Mouse (Mus musculus) cerebellum, adult 11 months (tissue): ENCODE data around the gene BC049715.
"Not testable (repeated sequence)": the region's sequence is repeated elsewhere in the genome, so short reads cannot be mapped to it uniquely, and the experiment has no call there.

ENCODE experiments used
- DNase-seq: peaks from one replicate; pipeline ENCODE4 v3.0.0; 2022

The BC049715 gene

DNA sequence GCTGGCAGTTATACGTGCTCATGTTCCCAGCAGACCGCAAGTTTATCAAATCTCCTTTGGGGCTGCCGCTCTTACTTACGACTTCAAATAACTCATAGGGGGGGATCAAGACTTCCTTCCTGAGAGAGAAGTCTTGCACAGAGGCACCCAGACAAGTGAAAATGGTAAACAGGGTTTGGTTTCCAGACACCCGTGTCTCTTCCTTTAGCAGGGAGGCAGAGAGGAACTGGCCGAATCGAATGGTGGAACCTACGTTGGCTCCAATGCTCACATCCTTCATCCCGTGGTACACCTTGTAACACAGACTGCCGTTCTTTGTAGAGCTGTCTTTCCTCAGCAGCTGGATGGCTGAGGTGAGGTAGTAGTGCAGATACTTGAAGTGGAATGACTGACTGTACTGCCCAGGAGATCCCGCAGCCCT is 26.9 kb downstream of the BC049715 start:
- DNase-seq = no peak

DNA sequence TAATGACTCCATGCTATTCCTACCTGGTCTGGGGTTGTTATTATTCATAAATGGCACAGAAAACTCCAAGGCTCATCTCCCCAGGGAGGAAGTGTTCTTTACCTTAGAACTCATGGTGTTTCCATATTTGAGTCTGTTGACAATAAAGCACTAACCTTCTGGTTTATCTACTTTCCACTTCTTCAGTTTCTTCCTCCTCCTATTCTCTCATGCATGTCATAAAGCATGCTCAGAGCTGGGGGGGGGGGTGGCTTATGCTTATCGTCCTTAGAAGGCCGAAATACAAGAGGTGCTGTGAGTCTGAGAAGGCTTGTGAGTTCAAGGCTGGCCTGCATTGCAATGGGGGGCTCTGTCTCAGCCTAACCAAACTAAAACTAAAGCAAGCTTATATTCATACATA is 27.8 kb downstream of the BC049715 start:
- DNase-seq = no peak

DNA sequence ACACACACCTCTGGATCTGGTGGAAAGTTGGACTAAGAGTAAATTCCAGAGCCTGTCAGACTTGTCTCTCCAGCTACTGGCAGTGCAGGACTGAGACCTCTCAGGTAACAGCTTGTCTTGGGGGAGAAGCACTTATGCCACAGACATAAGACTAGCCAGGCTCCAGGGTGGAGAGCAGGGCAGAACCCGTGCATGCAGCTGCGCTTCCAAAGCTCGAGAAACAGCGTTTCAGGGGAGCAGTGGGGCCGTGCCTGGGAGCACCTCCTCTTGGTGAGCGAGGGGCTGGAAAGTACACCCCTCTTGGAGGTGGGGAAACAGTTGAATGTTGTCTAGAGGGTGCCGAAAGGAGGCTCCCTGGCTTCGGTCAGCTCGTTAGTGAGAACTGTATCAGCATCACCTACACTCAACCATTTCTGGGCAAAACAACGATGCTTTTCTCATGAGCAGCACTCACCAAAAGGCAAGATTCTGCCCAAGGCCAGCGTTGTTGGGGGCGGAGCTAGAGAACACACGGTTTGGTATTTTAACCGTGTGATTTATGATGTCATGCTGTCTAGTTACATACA is 28.7 kb downstream of the BC049715 start:
- DNase-seq = no peak

- no peak for DNase-seq
Measured at GRCm38 (mm10) chr6:136857186-136857872, 29.9 kb downstream of the BC049715 start, which contains the start of gene Art4. Gene Art4 (minus strand): TSS chr6:136857733.

DNA sequence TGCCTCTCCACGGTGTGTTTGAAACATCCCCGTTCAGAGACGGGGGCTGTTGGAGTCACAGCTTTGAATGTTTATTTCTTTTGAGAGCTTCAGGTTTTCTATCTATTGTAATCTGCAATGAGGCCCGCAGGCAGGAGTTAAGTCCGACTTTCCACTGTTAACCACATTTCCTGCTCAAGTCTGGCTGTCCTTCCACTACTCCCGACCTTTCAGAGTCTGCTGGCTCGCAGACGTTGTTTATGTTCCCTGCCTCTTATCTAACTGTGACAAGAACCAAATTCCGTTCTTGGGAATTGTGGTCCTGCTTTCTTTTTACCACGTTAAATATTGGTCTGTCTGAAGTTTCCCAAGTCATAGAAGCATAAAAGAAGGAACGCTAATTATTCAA is 30.4 kb downstream of the BC049715 start:
- DNase-seq = no peak

DNA sequence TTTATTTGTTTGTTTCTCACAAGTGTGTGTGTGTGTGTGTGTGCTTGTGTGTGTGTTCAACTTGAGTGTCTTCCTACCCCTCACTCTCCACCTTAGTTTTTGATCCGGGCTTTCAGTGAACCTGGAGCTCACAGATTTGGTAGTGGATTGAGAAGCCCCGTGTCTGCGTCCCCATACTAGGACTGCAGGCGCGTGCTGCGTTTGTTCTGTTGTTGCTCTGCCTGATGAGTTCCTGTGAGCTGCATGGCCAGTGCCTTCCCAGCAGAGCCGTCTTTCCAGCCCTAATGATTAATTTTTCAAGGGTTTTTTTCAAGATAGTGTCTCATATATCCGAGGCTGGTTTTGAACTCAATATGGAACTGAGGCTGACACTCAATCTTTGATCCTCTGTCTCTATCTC is 31.0 kb downstream of the BC049715 start:
- no peak for DNase-seq

GRCm38 (mm10) chr6:136861020-136861419 is 33.6 kb downstream of the BC049715 start:
- no peak for DNase-seq

- DNase-seq = no peak
Measured at GRCm38 (mm10) chr6:136865360-136865759, 37.9 kb downstream of the BC049715 start.

DNA sequence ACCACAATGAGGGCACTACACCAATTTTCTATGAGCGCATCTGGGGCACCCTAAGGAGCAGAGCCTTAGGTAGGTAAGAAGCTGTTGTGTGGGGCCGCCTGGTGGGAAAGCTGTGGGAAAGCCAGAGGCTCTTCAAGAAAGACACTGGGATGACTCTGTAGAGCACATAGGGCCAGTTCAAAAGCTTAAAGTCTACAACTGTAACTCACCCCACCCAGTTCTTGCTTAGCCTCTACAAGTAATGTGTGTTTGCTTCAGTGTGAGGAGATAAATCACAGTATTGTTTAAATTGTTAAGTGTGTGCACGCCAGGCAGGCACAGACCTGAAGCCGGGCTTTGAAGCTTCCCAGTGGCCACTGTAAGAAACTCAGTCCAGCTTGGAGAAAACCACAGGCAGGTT is 38.7 kb downstream of the BC049715 start:
- DNase-seq = no peak

GRCm38 (mm10) chr6:136868921-136869320 is 41.5 kb downstream of the BC049715 start:
- no peak for DNase-seq

DNA sequence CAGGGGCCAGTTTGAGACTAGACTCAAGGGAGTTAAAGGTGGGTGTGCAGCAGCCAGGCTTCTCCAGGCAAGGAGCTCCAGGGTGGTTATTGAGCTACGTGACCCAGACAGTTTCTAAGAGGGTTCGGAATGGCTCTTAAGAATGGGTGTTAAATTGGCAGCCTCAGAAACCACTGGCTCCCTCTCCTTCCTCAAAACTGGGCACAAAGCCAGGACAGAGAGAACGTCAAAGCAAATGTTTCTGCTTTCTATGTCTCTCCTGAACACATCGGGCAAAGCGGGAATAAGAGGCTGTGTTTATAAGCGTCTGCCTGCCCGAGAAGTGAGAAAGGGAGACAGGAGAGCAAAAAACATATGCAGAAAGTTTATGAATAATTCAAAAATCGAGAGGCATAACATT is 47.2 kb downstream of the BC049715 start:
- no peak for DNase-seq

DNA sequence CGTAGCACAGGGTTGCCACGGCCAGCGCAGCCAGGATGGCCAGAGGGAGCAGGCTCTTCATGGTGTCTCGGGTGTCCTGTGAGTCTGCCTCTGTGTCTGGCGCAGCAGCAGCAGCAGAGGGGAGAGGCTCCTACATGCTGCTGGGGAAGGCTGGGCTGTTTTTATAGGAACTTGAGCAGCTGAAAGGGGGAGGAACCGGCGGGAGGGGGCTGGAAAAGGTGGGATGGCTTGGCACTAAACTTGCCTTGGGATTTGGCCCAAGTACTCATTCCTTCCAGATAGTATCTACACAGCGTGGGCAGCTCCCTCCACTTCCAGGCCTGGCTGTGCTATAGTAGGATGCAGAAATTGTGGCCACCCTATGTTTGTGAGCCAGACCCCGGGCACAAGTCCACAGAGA is 48.2 kb downstream of the BC049715 start, which contains the start of gene Mgp:
TSS of gene Mgp (minus strand) at position 154 of the 400 bp plus-strand sequence.
- no peak for DNase-seq

DNA sequence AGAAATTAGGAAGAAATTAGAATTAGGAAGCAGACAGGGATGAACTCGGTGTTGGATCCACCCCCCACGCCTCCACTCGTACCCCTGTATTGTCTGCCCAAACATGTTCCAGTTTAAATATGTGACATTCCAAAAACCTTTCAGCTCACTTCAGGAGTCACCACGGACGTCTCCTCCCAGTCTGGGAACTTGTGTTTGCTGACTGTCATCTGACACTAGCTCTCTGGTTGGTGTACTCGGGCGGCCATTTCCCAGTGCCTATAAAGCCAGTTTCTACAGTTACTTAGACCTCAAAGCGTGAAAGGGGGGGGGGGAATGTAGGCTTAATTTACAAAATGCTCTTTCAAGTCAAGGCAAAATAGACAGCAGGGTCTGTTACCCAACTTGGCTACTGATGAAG is 54.3 kb downstream of the BC049715 start:
- DNase-seq = no peak

DNA sequence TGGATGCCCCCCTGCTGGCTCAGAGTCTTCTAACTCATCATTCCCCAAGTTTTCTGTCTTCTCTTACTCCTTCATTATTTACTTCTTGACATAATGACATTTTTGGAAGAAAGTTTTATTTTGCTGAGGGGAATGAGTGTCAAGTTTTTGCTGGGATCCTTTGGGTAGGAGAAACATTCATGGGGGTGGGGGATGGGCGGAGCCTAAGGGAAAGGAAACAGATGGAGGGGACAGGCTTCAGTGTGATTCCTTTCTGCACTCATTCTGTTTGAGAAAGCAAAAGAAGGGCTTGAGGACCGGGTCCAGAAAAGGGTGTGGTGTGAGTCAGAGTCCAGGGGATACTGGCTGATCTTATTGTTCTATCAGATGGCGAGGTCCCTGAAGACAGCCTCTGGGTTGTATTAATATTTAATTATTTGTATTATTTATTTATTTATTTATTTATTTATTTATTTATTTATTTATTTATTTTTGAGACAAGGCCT is 56.0 kb downstream of the BC049715 start:
- DNase-seq = no peak

DNA sequence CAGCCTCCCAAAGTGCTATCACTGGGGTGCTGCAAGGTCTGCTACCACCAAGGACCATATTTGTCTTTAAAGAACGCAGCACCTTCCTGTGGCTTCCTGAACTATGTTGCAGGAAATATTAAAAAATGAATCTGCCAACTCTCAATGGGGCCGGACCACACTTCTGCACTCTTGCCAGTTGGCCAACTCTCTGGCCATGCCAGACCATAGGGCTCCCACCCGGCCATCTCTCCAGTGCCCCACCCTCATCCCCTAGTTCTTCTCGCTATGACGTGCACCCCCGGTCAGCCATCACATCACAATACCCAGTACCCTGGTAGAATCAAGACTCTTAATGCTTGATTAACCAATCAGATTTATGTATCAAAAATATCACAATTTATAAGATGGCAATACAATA is 56.5 kb downstream of the BC049715 start:
- no peak for DNase-seq

DNA sequence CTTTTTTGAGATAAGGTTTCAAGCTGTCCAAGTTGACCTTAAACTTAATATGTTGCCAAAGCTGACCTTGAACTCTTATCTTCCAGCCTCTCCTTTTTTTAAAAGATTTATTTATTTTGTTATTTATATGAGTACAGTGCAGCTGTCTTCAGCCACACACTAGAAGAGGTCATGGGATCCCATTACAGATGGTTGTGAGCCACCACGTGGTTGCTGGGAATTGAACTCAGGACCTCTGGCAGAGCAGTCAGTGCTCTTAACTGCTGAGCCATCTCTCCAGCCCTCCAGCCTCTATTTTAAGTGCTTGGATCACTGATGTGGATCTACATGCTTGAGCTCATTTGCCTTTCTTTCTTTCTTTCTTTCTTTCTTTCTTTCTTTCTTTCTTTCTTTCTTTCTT is 57.3 kb downstream of the BC049715 start:
- not testable (repeated sequence) for DNase-seq

DNA sequence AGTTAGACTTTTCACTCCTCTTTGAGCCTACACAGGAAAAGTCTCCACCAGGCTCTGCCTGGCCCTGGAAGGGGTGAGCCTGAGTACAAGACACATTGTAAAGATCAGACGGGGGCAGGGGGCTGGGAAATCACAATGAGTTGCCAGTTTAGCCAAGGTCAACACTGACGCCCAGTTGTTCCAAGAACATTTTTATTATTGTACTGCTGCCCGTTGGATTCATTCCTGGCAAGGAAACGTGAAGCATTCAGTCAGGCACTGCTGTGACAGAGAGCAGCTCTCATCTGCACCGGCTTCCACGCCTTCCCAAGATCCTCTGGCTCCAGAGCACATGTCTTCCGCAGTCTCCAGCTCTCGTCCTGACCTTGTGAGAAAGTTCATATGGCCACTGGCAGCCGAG is 60.4 kb downstream of the BC049715 start:
- DNase-seq = no peak

DNA sequence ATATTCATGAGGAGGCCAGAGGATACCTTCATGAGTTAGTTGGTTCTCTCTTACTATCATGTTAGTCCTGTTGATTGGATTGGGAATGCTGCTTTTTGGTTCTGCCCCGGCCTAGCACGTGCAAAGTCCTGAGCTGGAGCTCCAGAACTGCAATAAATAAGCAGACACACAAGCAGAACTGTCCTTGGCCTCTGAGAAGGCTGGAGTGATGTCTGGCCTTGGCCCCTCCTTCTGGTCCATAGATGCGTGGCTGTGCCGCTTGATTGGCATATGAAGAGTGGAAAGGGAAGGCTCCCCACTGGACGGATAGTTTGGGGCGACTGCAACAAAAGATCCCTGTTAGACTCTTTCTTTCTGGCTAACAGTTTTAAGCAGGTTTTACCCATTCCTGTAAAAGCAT is 61.6 kb downstream of the BC049715 start:
- no peak for DNase-seq

- DNase-seq = no peak
Measured at GRCm38 (mm10) chr6:136889554-136889953, 62.1 kb downstream of the BC049715 start.
